Mouse (Mus musculus): ENCODE measurements at regions not wholly inside any gene's neighbourhood (a gene's known extent, or its start where the extent isn't known, plus 50 kb on each side); places are given as distances from the start of the nearest gene placed in this dataset.

DNA sequence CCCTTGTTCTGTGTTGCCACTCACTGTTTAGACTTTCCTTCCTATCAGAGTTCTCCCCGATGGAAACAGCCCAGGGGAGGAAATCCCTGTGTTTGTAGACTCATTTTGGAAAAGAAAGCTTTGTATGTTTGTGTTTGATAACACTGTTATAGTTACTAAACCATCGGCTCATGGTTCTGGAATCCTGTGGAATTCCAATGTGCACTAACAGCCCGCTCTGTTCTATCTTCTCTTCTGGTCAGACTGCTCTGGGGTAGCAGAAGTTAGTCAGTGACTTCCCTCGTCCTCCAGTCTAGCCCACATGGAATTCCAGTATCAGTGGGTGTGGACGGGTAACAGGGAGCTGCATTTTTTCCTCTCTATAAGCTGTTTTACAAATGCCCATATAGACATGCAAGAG lies 66.2 kb upstream of the Pla2g4a start:
- no peak for TF ChIP-seq POLR2A (IDR thresholded peaks at IDR 0.05; ENCODE audit: low read depth, low read length)
- TF ChIP-seq CTCF (conservative IDR thresholded peaks at IDR 0.05 in 1 of 2, IDR thresholded peaks at IDR 0.05 in 1 of 2; ENCODE audit: low read depth in 2 of 2, low read length in 2 of 2): no peak
